Mouse (Mus musculus) hindbrain, embryonic 13.5 days (tissue): ENCODE results near the gene Prrg2. TPM values are rescaled to one million over a fixed set of nuclear protein-coding genes. Genes with fewer than 3 reads are reported as not detected.
A peak's percentile ranks its signal among the peaks of the same experiment; 100 is the strongest.

Experiments used
- ATAC-seq: fragments of 200-750 bp; cut with Nextera tagmentation; 2 replicates; pipeline ENCODE4 v1.8.0; 2017; ENCODE audit warnings: moderate TSS enrichment; ENCODE audit not compliant: low FRiP score
- H3K27ac ChIP-seq: fragments of 300-500 bp; sonication (generic); 2 replicates; pipeline ENCODE4 v1.5.1; 2015; ENCODE audit warnings: inconsistent platforms, mild to moderate bottlenecking, moderate library complexity
- H3K27me3 ChIP-seq: fragments of 300-500 bp; sonication (generic); 2 replicates; pipeline ENCODE4 v1.6.1; 2015; ENCODE audit warnings: mild to moderate bottlenecking, inconsistent platforms
- H3K36me3 ChIP-seq: fragments of 300-500 bp; sonication (generic); 2 replicates; pipeline ENCODE4 v1.6.1; 2015; ENCODE audit warnings: mild to moderate bottlenecking, inconsistent platforms
- H3K4me1 ChIP-seq: fragments of 300-500 bp; sonication (generic); replicated peaks from 2 replicates; pipeline ENCODE4 v1.6.1; 2015; ENCODE audit warnings: inconsistent platforms
- H3K4me2 ChIP-seq: fragments of 300-500 bp; sonication (generic); 2 replicates; pipeline ENCODE4 v1.6.1; 2015; ENCODE audit warnings: inconsistent platforms, mild to moderate bottlenecking, moderate library complexity
- H3K4me3 ChIP-seq: fragments of 300-500 bp; sonication (generic); 2 replicates; pipeline ENCODE4 v1.5.1; 2015; ENCODE audit warnings: mild to moderate bottlenecking, inconsistent platforms
- H3K9ac ChIP-seq: fragments of 300-500 bp; sonication (generic); 2 replicates; pipeline ENCODE4 v1.6.1; 2015; ENCODE audit warnings: mild to moderate bottlenecking, inconsistent platforms
- H3K9me3 ChIP-seq: fragments of 300-500 bp; sonication (generic); 2 replicates; pipeline ENCODE4 v1.6.1; 2016; ENCODE audit warnings: inconsistent platforms
- WGBS: fragments of 180-500 bp; shearing (Covaris S2); methylation state at CpG from one replicate; pipeline ENCODE4 v1.1.7; 2015; 5-methylcytosine and 5-hydroxymethylcytosine counted together
- polyA plus RNA-seq: library from polyadenylated mRNA; unstranded; fragments of >200 nt; fragmentation: Nextera tagmentation; extraction: Ambion mirVana; gene quantifications from 2 replicates; pipeline ENCODE4 v1.2.1, GENCODE M21; 2015

Prrg2 gene
- polyA plus RNA-seq, 1 experiment from 2014 or later: 14.8 TPM

DNA sequence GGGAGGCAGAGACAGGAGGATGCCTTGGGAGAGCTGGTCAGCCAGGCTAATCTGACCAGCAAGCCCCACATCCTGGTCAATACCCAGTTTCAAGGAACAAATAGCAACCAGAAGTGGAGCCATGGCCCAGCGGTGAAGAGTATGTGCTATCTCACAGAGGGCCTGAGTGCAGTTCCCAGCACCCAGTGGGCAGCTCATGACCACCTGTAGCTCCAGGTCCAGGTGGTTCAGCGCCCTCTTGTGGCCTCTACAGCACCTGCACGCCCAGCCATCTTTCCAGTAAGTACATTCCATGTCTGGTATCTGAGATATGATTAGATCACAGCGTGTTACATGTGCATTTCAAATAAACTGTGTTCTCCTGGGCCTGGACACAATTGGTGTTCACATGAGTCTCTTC lies 23.6 kb upstream of the Prrg2 start:
- 73% methylated on average over 4 of the region's 4 CpGs for WGBS
- ATAC-seq: no peak
- peaks cover 32% of the 10 kb centered on the region for H3K36me3 ChIP-seq

DNA sequence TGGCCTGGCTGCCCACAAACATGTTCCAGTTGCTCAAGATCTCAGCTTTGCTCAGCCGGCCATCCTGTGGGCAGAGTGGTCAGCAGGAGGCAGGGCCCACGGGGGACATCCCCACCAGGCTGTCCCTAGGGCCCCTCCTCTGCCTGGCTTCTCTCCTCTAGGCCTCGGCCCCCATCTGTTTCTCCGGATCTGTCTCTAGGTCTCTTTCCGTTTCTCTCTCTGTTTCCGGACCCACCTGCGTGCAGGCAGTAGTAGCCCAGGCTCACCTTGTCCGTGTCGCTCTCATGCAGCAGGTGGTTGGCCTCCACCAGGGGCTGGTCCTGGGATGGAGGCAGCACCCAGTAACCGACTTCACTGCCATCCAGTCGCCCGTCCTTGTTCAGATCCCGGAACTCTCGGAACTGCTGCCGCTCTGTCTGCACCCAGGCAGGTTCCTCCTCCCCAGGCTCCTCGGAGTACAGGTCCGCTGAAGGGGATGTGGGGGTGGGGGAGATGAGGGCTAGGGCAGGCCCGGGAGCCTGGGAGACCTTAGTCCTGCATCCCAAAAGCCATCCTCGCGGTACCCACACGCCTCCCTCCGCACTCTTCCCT lies 20.9 kb upstream of the Prrg2 start:
- Histone ChIP-seq H3K9ac (no peak overlapping the region), H3K4me2 (no peak overlapping the region), H3K27me3 (no peaks in the 10 kb centered on the region), H3K4me3 (no peak overlapping the region), H3K36me3 (peaks cover 32% of the 10 kb centered on the region), H3K4me1 (no peaks in the 10 kb centered on the region), H3K9me3 (no peaks in the 10 kb centered on the region), H3K27ac (no peak overlapping the region)
- ATAC-seq: no peak
- 88% methylated on average over 22 of the region's 22 CpGs for WGBS

More for the DNA sequence above, 23.6 kb upstream of the Prrg2 start:
- no peaks in the 10 kb centered on the region for H3K27me3 ChIP-seq
- H3K9me3 ChIP-seq: no peaks in the 10 kb centered on the region
- no peak overlapping the region for H3K4me3 ChIP-seq
- H3K4me1 ChIP-seq: peaks cover 2% of the 10 kb centered on the region; the same call in 1 of the 2 replicates
- no peak overlapping the region for H3K9ac ChIP-seq
- H3K27ac ChIP-seq: no peak overlapping the region
- no peak overlapping the region for H3K4me2 ChIP-seq

- Histone ChIP-seq H3K36me3 (peaks cover 35% of the 10 kb centered on the region), H3K9me3 (no peaks in the 10 kb centered on the region), H3K27ac (peak overlapping the region; percentile 52; the same call in 1 of the 2 replicates), H3K4me2 (no peak overlapping the region), H3K9ac (no peak overlapping the region), H3K27me3 (no peaks in the 10 kb centered on the region), H3K4me1 (no peaks in the 10 kb centered on the region), H3K4me3 (no peak overlapping the region)
- 75% methylated on average over 25 of the region's 25 CpGs for WGBS
- ATAC-seq: no peak
Observed at GRCm38 (mm10) chr7:45082401-45083299, 20.2 kb upstream of the Prrg2 start.

- ATAC-seq: no peak
- 50% methylated on average over 5 of the region's 5 CpGs for WGBS
Observed at GRCm38 (mm10) chr7:45081016-45081415, 18.5 kb upstream of the Prrg2 start.

DNA sequence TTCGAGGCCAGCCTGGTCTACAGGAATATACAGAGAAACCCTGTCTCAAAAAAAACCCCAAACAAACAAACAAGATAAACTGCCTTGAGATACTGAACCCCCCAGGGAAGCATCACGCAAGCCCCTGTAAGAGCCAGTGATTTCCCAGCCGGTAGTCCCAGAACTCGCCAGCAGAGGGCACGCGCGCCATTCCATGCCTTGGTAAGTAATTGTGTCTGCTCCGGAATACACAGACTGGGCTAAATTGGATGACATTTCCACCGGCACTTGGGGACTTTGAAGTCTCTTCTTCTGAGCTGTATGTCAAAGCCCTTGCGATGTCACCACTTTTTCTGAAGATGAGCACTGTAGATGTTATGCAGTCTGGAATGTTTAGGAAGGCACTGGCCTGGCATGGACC lies 17.4 kb upstream of the Prrg2 start:
- Histone ChIP-seq H3K27me3 (no peaks in the 10 kb centered on the region), H3K4me1 (no peaks in the 10 kb centered on the region), H3K4me2 (no peak overlapping the region), H3K36me3 (peaks cover 40% of the 10 kb centered on the region), H3K9ac (no peak overlapping the region), H3K4me3 (no peak overlapping the region), H3K9me3 (no peaks in the 10 kb centered on the region), H3K27ac (peak overlapping the region; percentile 42; the same call in 1 of the 2 replicates)
- peak; percentile 19; the same call in 1 of the 2 replicates for ATAC-seq
- under 1% methylated on average over 10 of the region's 10 CpGs for whole genome bisulfite sequencing

More at GRCm38 (mm10) chr7:45081016-45081415, 18.5 kb upstream of the Prrg2 start:
- H3K4me2 ChIP-seq: no peak overlapping the region
- no peaks in the 10 kb centered on the region for H3K27me3 ChIP-seq
- H3K9me3 ChIP-seq: no peaks in the 10 kb centered on the region
- H3K27ac ChIP-seq: no peak overlapping the region
- no peak overlapping the region for H3K9ac ChIP-seq
- H3K4me3 ChIP-seq: no peak overlapping the region
- H3K36me3 ChIP-seq: peaks cover 39% of the 10 kb centered on the region
- H3K4me1 ChIP-seq: no peaks in the 10 kb centered on the region

- Histone ChIP-seq H3K27ac (no peak overlapping the region), H3K9me3 (no peaks in the 10 kb centered on the region), H3K4me3 (no peak overlapping the region), H3K9ac (no peak overlapping the region), H3K27me3 (no peaks in the 10 kb centered on the region), H3K4me2 (no peak overlapping the region), H3K4me1 (no peaks in the 10 kb centered on the region), H3K36me3 (peaks cover 46% of the 10 kb centered on the region)
- 39% methylated on average over 9 of the region's 9 CpGs for WGBS
- no peak for ATAC-seq
Observed at GRCm38 (mm10) chr7:45078513-45078912, 16.0 kb upstream of the Prrg2 start.

DNA sequence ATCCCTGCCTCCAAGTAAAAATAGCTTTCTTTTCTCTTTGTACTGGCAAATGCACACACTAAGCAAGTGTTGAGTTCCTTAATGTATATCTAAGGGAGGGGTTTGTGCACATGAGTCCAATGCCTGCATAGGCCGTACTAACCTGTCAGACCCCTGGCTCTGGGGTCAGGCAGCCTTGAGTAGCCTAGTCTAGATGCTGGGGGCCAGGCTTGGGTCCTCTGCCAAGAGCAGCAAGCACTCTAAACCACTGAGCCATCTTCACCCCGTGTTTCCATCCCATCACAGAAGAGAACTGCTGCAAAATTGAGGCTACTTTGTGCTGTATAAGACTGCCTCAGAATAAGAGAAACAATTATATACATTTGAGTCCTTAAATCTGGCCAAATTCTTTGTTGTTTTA lies 15.4 kb upstream of the Prrg2 start:
- Histone ChIP-seq H3K4me2 (no peak overlapping the region), H3K9me3 (no peaks in the 10 kb centered on the region), H3K9ac (no peak overlapping the region), H3K4me1 (no peaks in the 10 kb centered on the region), H3K27me3 (no peaks in the 10 kb centered on the region), H3K27ac (no peak overlapping the region), H3K4me3 (no peak overlapping the region), H3K36me3 (peaks cover 44% of the 10 kb centered on the region)
- no peak for ATAC-seq
- 87% methylated on average over 2 of the region's 2 CpGs for WGBS

DNA sequence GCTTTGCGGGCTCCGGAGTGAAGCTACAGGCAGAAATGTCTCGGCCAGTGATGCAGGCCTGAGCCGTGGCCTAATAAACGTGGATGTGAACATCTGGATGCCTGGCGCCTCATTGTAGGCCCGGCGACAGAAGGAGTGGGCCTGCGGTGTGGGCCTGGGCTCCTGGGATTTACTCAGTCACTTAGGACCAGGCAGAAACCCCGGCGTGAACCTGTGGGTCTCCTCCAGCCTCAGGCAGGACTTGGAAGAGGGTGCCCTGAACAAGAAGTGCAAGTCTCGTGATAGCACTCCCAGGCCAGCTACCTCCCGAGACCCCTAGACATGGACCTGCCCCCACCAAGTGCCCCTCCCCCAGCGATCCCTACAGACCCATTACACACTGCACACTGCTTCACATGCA lies 14.8 kb upstream of the Prrg2 start:
- Histone ChIP-seq H3K4me3 (no peak overlapping the region), H3K9ac (no peak overlapping the region), H3K4me2 (no peak overlapping the region), H3K27me3 (no peaks in the 10 kb centered on the region), H3K36me3 (peaks cover 44% of the 10 kb centered on the region), H3K9me3 (no peaks in the 10 kb centered on the region), H3K4me1 (no peaks in the 10 kb centered on the region), H3K27ac (no peak overlapping the region)
- ATAC-seq: no peak
- 90% methylated on average over 14 of the region's 14 CpGs for WGBS

GRCm38 (mm10) chr7:45076501-45076900 lies 14.0 kb upstream of the Prrg2 start:
- H3K36me3 ChIP-seq: peaks cover 44% of the 10 kb centered on the region
- no peaks in the 10 kb centered on the region for H3K9me3 ChIP-seq
- H3K4me3 ChIP-seq: no peak overlapping the region
- no peak overlapping the region for H3K4me2 ChIP-seq
- ATAC-seq: no peak
- H3K27ac ChIP-seq: no peak overlapping the region
- 86% methylated on average over 30 of the region's 30 CpGs for WGBS
- H3K9ac ChIP-seq: no peak overlapping the region
- no peaks in the 10 kb centered on the region for H3K4me1 ChIP-seq
- no peaks in the 10 kb centered on the region for H3K27me3 ChIP-seq

DNA sequence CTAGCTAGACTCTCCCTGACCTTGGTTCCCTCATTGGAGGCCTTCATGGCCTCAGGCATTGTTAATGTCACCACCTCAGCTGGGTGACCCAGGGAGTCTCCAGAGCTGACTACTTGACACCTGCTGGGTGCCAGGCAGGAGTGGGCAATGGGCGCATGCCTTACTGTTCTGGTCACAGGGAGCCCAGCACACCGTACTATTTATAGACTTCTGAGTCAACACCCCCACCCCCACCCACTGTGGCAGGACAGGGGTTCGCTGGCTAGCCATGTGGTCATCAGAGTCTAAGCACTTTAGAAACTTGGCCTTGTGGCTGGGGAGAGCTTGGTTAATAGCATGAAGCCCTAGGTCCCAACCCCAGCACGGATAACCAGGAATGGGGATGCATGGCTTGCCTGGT lies 12.9 kb upstream of the Prrg2 start:
- no peak overlapping the region for H3K27ac ChIP-seq
- H3K36me3 ChIP-seq: peaks cover 44% of the 10 kb centered on the region
- no peak for ATAC-seq
- 90% methylated on average over 4 of the region's 4 CpGs for WGBS
- no peak overlapping the region for H3K4me2 ChIP-seq
- no peaks in the 10 kb centered on the region for H3K27me3 ChIP-seq
- H3K4me3 ChIP-seq: no peak overlapping the region
- H3K9ac ChIP-seq: 0 out of 2 replicates have a peak overlapping the region, but pooled peaks have one; percentile 11
- no peaks in the 10 kb centered on the region for H3K9me3 ChIP-seq
- H3K4me1 ChIP-seq: no peaks in the 10 kb centered on the region

DNA sequence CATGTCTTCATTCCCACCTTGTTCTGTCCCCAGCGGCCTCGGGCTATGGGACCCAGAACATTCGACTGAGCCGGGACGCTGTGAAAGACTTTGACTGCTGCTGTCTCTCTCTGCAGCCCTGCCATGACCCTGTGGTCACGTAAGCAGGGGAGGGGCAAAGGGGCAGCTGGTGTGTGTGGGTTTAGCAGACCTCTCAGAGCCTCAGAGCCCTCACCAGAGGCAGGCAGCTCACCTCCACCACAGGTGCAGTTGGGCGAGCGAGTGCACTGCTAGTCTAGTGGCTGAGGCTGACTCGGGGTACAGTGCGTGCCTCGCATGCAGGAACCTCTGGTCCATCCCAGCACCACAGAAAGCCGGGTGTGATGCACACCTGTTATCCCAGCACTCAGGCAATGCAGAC lies 11.5 kb upstream of the Prrg2 start:
- Histone ChIP-seq H3K4me2 (no peak overlapping the region), H3K27ac (no peak overlapping the region), H3K4me1 (no peaks in the 10 kb centered on the region), H3K4me3 (no peak overlapping the region), H3K36me3 (peaks cover 44% of the 10 kb centered on the region), H3K9me3 (no peaks in the 10 kb centered on the region), H3K27me3 (no peaks in the 10 kb centered on the region), H3K9ac (no peak overlapping the region)
- no peak for ATAC-seq
- 93% methylated on average over 12 of the region's 12 CpGs for WGBS

GRCm38 (mm10) chr7:45073171-45073707 lies 10.8 kb upstream of the Prrg2 start:
- 83% methylated on average over 7 of the region's 7 CpGs for WGBS
- Histone ChIP-seq H3K9ac (no peak overlapping the region), H3K27ac (no peak overlapping the region), H3K4me2 (no peak overlapping the region), H3K9me3 (no peaks in the 10 kb centered on the region), H3K27me3 (no peaks in the 10 kb centered on the region), H3K36me3 (peaks cover 44% of the 10 kb centered on the region), H3K4me3 (no peak overlapping the region), H3K4me1 (no peaks in the 10 kb centered on the region)
- no peak for ATAC-seq
